Mouse (Mus musculus) neural tube, embryonic 11.5 days (tissue): ENCODE results near the gene Vmn1r209. TPM values are rescaled to one million over a fixed set of nuclear protein-coding genes. Genes with fewer than 3 reads are reported as not detected.
"Not testable (repeated sequence)": the region's sequence is repeated elsewhere in the genome, so short reads cannot be mapped to it uniquely, and the experiment has no call there.

Experiments used
- ATAC-seq: fragments of 200-750 bp; cut with Nextera tagmentation; 2 replicates; pipeline ENCODE4 v1.8.0; 2017; ENCODE audit warnings: moderate number of reproducible peaks, mild to moderate bottlenecking, moderate TSS enrichment, moderate library complexity; ENCODE audit not compliant: insufficient read depth, low FRiP score, low TSS enrichment
- DNase-seq: peaks from one replicate; pipeline ENCODE4 v3.0.0-alpha.2; 2015; ENCODE audit warnings: low spot score
- H3K27ac ChIP-seq: fragments of 300-500 bp; sonication (generic); 2 replicates; pipeline ENCODE4 v1.5.1; 2014; ENCODE audit warnings: low read depth, mild to moderate bottlenecking, low read length
- H3K27me3 ChIP-seq: fragments of 300-500 bp; sonication (generic); 2 replicates; pipeline ENCODE4 v1.6.1; 2014; ENCODE audit warnings: mild to moderate bottlenecking, low read length, mixed read lengths; ENCODE audit not compliant: control insufficient read depth, insufficient read depth
- H3K36me3 ChIP-seq: fragments of 300-500 bp; sonication (generic); 2 replicates; pipeline ENCODE4 v1.6.1; 2014; ENCODE audit warnings: mild to moderate bottlenecking, low read length, moderate library complexity, mixed read lengths; ENCODE audit not compliant: control insufficient read depth, insufficient read depth
- H3K4me1 ChIP-seq: fragments of 300-500 bp; sonication (generic); 2 replicates; pipeline ENCODE4 v1.6.1; 2014; ENCODE audit warnings: low read length, mixed read lengths; ENCODE audit not compliant: control insufficient read depth, insufficient read depth
- H3K4me2 ChIP-seq: fragments of 300-500 bp; sonication (generic); 2 replicates; pipeline ENCODE4 v1.6.1; 2014; ENCODE audit warnings: low read depth, mild to moderate bottlenecking, moderate library complexity
- H3K4me3 ChIP-seq: fragments of 300-500 bp; sonication (generic); 2 replicates; pipeline ENCODE4 v1.5.1; 2014; ENCODE audit warnings: low read depth, low read length
- H3K9ac ChIP-seq: fragments of 300-500 bp; sonication (generic); 2 replicates; pipeline ENCODE4 v1.6.1; 2014; ENCODE audit warnings: mild to moderate bottlenecking, low read length
- H3K9me3 ChIP-seq: fragments of 300-500 bp; sonication (generic); 2 replicates; pipeline ENCODE4 v1.6.1; 2016; ENCODE audit warnings: low read length; ENCODE audit not compliant: control insufficient read depth
- WGBS: fragments of 180-500 bp; shearing (Covaris S2); extraction: QIAGEN DNeasy Blood & Tissue Kit; methylation state at CpG from one replicate; pipeline ENCODE4 v1.1.7; 2014; 5-methylcytosine and 5-hydroxymethylcytosine counted together
- polyA plus RNA-seq: library from polyadenylated mRNA; unstranded; fragments of >200 nt; fragmentation: Nextera tagmentation; extraction: Ambion mirVana; gene quantifications from 2 replicates; pipeline ENCODE4 v1.2.1, GENCODE M21; 2014

Gene Vmn1r209
- polyA plus RNA-seq, 1 experiment from 2014 or later: not detected

DNA sequence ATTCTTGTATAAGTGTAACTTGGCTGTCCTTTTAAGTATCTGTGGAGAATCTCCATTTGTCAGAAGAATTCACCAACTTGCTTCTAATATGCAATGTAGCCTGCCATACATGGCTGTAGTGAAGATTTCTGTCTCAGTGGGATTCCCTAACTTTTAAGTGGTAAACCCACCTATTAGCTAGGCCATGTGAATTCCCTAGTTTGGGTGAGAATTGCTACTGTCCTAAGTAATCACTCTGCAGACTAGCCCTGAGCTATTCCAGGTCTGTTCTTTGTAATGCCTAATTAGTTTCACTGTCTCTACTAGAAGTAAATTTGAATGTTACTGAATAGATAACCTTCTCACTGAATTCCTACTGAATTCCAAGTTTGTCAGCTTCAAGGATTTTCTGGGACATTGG is 25.3 kb downstream of the Vmn1r209 start:
- ATAC-seq, H3K4me2 ChIP-seq, H3K36me3 ChIP-seq, H3K4me1 ChIP-seq, H3K27me3 ChIP-seq, H3K9me3 ChIP-seq, H3K9ac ChIP-seq, H3K27ac ChIP-seq, DNase-seq, H3K4me3 ChIP-seq: not testable (repeated sequence)

DNA sequence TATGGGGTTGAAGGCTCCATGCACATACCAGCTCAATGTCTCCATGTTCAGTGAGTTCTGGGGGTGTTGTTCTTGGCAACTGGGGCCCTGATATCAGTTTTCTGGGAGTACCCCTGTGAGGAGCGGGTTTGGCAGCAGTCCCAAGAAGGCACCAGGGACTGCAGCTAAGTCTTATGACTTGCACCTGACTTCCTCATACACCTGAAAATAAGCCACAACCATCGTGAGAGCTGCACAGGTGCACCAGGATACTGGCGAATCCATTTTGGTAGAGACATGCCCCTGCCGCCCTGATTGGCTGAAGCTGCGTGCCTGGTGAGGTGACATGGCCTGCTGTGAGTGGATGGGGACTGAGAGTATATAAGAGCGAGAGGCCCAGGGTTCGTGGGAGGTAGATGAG is 32.2 kb downstream of the Vmn1r209 start, which contains the start of gene Vmn1r208:
Vmn1r208 (minus strand) TSS at position 101 of the 400 bp plus-strand sequence.
- WGBS: no CpG with 5 or more reads among the region's 7 CpGs

DNA sequence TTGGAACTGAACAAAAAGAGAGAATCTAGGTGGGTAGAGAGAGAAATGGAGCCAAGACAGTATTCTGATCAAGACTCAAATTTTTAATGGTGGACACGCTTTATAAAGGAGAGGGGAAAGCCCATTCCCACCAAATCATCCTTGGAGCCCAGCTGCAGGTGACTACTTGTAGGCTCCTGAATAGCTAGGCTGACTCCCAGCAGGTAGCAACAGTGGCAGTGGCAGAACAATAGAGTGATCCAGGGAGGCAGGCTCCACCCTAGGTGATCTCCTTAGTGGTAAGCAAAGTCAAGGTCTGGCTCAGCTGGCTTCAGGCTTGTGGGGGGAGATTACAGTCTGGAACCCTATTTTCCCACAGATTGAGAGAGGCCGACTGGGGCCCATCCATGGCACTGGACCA is 37.9 kb downstream of the Vmn1r209 start:
- H3K36me3 ChIP-seq, H3K9me3 ChIP-seq, H3K4me3 ChIP-seq, H3K4me1 ChIP-seq, H3K27me3 ChIP-seq, ATAC-seq, H3K4me2 ChIP-seq, DNase-seq, H3K9ac ChIP-seq, H3K27ac ChIP-seq: not testable (repeated sequence)
- WGBS: 67% methylated on average over 1 of the region's 2 CpGs

More for the DNA sequence above, 32.2 kb downstream of the Vmn1r209 start, which contains the start of gene Vmn1r208:
- not testable (repeated sequence) for H3K36me3 ChIP-seq, H3K27ac ChIP-seq, ATAC-seq, H3K4me3 ChIP-seq, H3K9ac ChIP-seq, H3K9me3 ChIP-seq, H3K4me2 ChIP-seq, H3K27me3 ChIP-seq, DNase-seq, H3K4me1 ChIP-seq

Other genes with a start within 250 kb of the Vmn1r209 start
- gene Vmn1r205, start 216.7 kb downstream of the Vmn1r209 start, polyA plus RNA-seq: not detected in 2 replicates
- gene Vmn1r206, start 185.4 kb downstream of the Vmn1r209 start, polyA plus RNA-seq: not detected in 2 replicates
- not detected in 2 replicates for gene Vmn1r207-ps, start 80.1 kb downstream of the Vmn1r209 start, polyA plus RNA-seq
- not detected in 2 replicates for gene Vmn1r208, start 32.3 kb downstream of the Vmn1r209 start, polyA plus RNA-seq
- gene Vmn1r210, start 21.7 kb upstream of the Vmn1r209 start, polyA plus RNA-seq: not detected in 2 replicates
- gene Vmn1r211, start 47.9 kb upstream of the Vmn1r209 start, polyA plus RNA-seq: not detected in 2 replicates
- gene Vmn1r212, start 74.5 kb upstream of the Vmn1r209 start, polyA plus RNA-seq: not detected in 2 replicates
- not detected in 2 replicates for gene Vmn1r213, start 198.0 kb upstream of the Vmn1r209 start, polyA plus RNA-seq
- not detected in 2 replicates for gene Vmn1r214, start 220.7 kb upstream of the Vmn1r209 start, polyA plus RNA-seq